Mouse (Mus musculus) layer of hippocampus, adult 2 months (tissue): ENCODE measurements at regions not wholly inside any gene's neighbourhood (a gene's known extent, or its start where the extent isn't known, plus 50 kb on each side); places are given as distances from the start of the nearest gene placed in this dataset.

Source experiments
- DNase-seq, 2 experiments: peaks; one replicate each; pipeline ENCODE4 v3.0.0; 2022; ENCODE audit warnings: low spot score in 2 of 2
- H3K27ac ChIP-seq: fragments of 200-600 bp; 2 replicates; pipeline ENCODE4 v1.8.1; 2022
- H3K4me3 ChIP-seq: fragments of 200-600 bp; 2 replicates; pipeline ENCODE4 v1.8.1; 2022; ENCODE audit warnings: mild to moderate bottlenecking
- CTCF ChIP-seq: fragments of 200-600 bp; conservative IDR thresholded peaks from 2 replicates; pipeline ENCODE4 v1.8.1; 2022; ENCODE audit warnings: antibody characterized with exemption, mild to moderate bottlenecking, moderate library complexity

DNA sequence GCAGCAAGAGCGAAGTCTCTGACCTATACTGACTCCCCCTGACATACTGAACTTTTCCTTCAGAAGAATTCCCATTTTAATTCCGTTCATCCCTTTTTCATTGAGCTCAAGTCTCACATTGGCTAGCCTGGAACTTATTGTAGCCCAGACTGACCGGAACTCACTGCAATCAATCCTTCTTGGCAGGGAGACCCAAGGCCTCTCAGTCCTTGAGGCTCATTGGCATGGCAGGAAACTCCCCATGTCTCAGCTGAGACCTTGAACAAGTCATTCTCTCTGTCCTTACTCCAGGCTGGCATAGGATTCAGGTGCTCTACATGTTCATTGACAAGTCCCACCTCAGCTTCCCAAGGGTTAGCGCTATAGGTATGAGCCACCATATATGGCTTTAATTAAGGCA lies 345.9 kb downstream of the Gm21750 start:
- no peak overlapping the region for H3K27ac ChIP-seq
- no peak for TF ChIP-seq CTCF
- H3K4me3 ChIP-seq = no peak overlapping the region
- no peak for DNase-seq

DNA sequence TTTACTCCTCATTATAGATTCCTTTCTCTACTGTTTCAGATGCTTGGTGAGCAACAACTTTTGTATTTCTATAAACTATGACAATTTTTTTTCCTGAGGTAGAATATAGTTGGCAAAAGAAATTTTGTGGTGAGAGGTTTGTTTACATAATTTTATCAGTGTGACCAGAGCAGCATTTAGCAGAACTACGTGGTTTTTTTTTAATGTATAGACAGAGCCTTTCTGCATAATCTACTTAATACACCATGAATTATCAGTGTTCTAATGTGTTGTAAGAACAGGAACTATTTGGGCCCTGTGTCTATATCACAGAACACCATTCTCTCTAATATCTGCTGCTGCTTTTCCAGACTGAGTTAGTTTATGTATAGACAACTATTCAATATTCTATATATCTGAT lies 350.5 kb downstream of the Gm21750 start:
- no peak for TF ChIP-seq CTCF
- Histone ChIP-seq H3K4me3 (no peak overlapping the region), H3K27ac (no peak overlapping the region)
- no peak for DNase-seq

- no peak overlapping the region for H3K4me3 ChIP-seq
- H3K27ac ChIP-seq = no peak overlapping the region
- TF ChIP-seq CTCF = no peak
- DNase-seq = no peak
Observed at GRCm38 (mm10) chr14:74019421-74019820, 358.4 kb downstream of the Gm21750 start.

GRCm38 (mm10) chr14:74047009-74047694 lies 386.1 kb downstream of the Gm21750 start:
- DNase-seq = no peak
- Histone ChIP-seq H3K4me3 (no peak overlapping the region), H3K27ac (no peak overlapping the region)
- no peak for TF ChIP-seq CTCF

GRCm38 (mm10) chr14:74047695-74048280 lies 386.8 kb downstream of the Gm21750 start:
- Histone ChIP-seq H3K4me3 (no peak overlapping the region), H3K27ac (no peak overlapping the region)
- no peak for TF ChIP-seq CTCF
- DNase-seq = no peak

DNA sequence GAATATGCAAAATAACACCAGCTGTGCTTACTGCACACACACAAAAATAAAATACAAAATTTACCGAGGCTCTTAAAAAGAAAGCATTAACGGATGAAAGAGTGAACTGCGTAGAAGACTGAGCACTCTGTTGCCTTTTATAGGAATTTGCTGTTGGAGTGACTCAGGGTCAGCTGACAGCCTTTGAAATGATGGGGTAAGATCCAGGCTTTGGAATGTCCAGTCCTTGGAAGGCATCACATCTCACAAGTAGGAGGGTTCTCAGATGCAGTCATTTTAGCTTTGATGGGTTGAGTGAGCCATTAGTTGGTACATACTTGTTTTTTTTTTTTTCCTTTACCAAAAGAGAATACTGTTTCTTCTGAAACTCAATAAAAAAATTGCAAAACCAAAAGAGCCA lies 387.4 kb downstream of the Gm21750 start:
- no peak overlapping the region for H3K27ac ChIP-seq
- DNase-seq = no peak
- no peak for TF ChIP-seq CTCF
- H3K4me3 ChIP-seq = no peak overlapping the region

- TF ChIP-seq CTCF = no peak
- Histone ChIP-seq H3K27ac (no peak overlapping the region), H3K4me3 (no peak overlapping the region)
- DNase-seq = no peak
Observed at GRCm38 (mm10) chr14:74066051-74066450, 405.0 kb downstream of the Gm21750 start.

GRCm38 (mm10) chr14:74093016-74093415 lies 432.0 kb downstream of the Gm21750 start:
- no peak overlapping the region for H3K4me3 ChIP-seq
- no peak for DNase-seq
- H3K27ac ChIP-seq = no peak overlapping the region
- no peak for TF ChIP-seq CTCF

DNA sequence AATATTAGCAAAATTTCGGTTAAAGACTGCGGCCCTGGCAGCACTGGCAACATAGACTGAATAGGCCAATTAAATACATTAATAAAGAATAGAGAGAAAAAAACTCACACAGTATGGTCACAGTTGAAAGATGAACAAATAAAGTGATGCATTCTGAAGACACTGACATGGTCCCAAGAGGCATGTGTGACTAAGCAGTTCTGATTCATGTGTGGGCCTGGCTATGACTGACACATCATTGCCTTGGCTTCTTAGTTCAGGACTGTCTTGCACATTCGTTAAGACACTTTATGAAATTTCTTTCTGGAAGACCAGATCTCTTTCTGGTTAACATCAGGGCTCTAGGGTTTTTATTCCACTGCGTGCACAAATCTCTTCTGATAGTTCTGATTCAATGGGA lies 438.7 kb downstream of the Gm21750 start:
- Histone ChIP-seq H3K27ac (no peak overlapping the region), H3K4me3 (no peak overlapping the region)
- TF ChIP-seq CTCF = no peak
- no peak for DNase-seq

DNA sequence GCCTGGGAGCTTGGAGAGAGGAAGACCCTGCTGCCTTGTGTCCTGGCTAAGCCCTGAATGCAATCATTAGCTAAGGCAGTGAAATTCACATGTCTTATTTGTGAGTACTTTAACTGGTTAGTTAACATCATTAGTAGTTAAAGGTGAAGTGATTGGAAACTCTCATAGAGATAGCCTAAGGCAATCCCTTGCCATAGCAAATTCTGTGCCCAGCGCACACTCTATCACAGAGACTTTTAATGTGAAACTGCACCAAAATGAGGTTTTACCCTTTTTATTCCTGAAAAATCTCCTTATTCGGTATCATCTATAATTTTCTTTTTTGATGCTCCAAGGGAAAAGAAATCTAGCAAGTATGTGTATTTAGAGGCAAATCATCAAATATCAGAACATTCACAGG lies 451.6 kb downstream of the Gm21750 start:
- Histone ChIP-seq H3K4me3 (no peak overlapping the region), H3K27ac (no peak overlapping the region)
- DNase-seq = no peak
- TF ChIP-seq CTCF = no peak

DNA sequence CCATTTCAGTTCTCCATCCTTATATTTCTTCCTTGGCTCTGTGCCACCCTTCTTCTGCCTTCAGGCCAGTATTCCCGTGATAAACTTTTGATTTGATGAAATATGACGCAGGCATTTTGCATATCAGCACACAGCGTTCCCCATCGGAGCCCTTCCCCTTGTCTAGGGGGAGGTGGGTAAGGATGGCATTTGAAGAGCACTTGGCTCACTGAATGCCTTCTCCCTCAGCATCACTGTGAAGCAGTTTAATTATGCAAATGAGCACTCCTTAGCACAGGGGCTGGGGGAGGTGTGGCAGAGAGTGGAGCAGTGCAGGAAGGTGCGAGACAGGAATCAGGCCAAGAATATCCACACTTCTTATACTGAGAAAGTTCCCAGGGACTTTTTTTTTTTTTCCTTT lies 452.1 kb downstream of the Gm21750 start:
- DNase-seq = no peak
- TF ChIP-seq CTCF = no peak
- Histone ChIP-seq H3K4me3 (no peak overlapping the region), H3K27ac (no peak overlapping the region)

- H3K4me3 ChIP-seq = no peak overlapping the region
- TF ChIP-seq CTCF = no peak
- no peak overlapping the region for H3K27ac ChIP-seq
- no peak for DNase-seq
Observed at GRCm38 (mm10) chr14:74113556-74113955, 452.5 kb downstream of the Gm21750 start.

DNA sequence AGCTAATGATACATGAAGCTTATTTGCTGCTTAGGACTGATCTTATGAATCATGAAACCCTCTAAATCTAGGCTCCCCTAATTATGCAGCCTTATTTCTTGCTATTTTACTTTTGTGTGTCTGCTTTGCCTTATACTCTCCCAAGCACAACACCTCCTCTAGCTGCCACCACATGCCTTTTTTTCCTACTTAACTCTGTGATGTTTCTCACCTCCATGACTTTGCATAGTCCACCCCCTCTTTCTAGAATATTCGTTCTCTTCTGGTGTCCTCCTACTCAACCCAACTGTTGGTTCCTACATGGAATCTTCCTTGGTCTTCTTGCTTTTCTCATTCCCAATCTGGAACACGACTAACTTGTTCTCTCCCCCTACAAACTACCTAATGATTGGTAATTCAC lies 456.7 kb downstream of the Gm21750 start:
- no peak overlapping the region for H3K4me3 ChIP-seq
- DNase-seq = no peak
- no peak overlapping the region for H3K27ac ChIP-seq
- TF ChIP-seq CTCF = no peak

GRCm38 (mm10) chr14:74145202-74145700 lies 484.2 kb downstream of the Gm21750 start:
- Histone ChIP-seq H3K4me3 (no peak overlapping the region), H3K27ac (no peak overlapping the region)
- TF ChIP-seq CTCF = no peak
- no peak for DNase-seq
